Mouse (Mus musculus): ENCODE results near the gene Vinac1.

GRCm38 (mm10) chr2:129040567-129040966 is 7.4 kb downstream of the Vinac1 start:
- no peak for TF ChIP-seq CTCF (IDR thresholded peaks at IDR 0.05; ENCODE audit: control insufficient read depth, insufficient read depth, insufficient replicate concordance, low read depth, low read length)
- no peak for TF ChIP-seq POLR2A (IDR thresholded peaks at IDR 0.05; ENCODE audit: control insufficient read depth, low read depth, low read length)
